Mouse (Mus musculus) cerebellum, postnatal 25 days (tissue): ENCODE measurements around the gene Apoa1.
A peak's percentile ranks its signal among the peaks of the same experiment; 100 is the strongest.

Experiments used
- DNase-seq, 2 experiments: peaks; one replicate each; pipeline ENCODE4 v3.0.0; 2021; ENCODE audit warnings: mixed read lengths in 2 of 2

The Apoa1 gene

GRCm38 (mm10) chr9:46216744-46217470, 11.5 kb upstream of the Apoa1 start:
- no peak for DNase-seq

- no peak for DNase-seq
These were observed 10.2 kb upstream of the Apoa1 start for GRCm38 (mm10) chr9:46218176-46218575.

GRCm38 (mm10) chr9:46223090-46223489, 5.3 kb upstream of the Apoa1 start:
- DNase-seq: no peak

GRCm38 (mm10) chr9:46224101-46224500, 4.3 kb upstream of the Apoa1 start:
- no peak for DNase-seq

GRCm38 (mm10) chr9:46224945-46225660, 3.3 kb upstream of the Apoa1 start:
- no peak for DNase-seq

GRCm38 (mm10) chr9:46227064-46227614, 1.2 kb upstream of the Apoa1 start:
- no peak for DNase-seq

- peak; percentile 91 to 92 for DNase-seq
These were observed 1.4 kb downstream of the Apoa1 start for GRCm38 (mm10) chr9:46229573-46230449.

GRCm38 (mm10) chr9:46230450-46230975, 2.1 kb downstream of the Apoa1 start:
- DNase-seq: no peak

- peak; percentile 42 to 50 for DNase-seq
These were observed 6.8 kb downstream of the Apoa1 start for GRCm38 (mm10) chr9:46235196-46235595.

GRCm38 (mm10) chr9:46235596-46235648, 7.0 kb downstream of the Apoa1 start, which contains the start of gene Apoc3:
Apoc3 (minus strand) TSS chr9:46235636.
- no peak for DNase-seq

GRCm38 (mm10) chr9:46235649-46236048, 7.3 kb downstream of the Apoa1 start:
- DNase-seq: no peak

- no peak for DNase-seq
These were observed 10.5 kb downstream of the Apoa1 start for GRCm38 (mm10) chr9:46238850-46239249.

GRCm38 (mm10) chr9:46240526-46241153, 12.3 kb downstream of the Apoa1 start, which contains the start of gene Apoa4:
Apoa4 (plus strand) TSS chr9:46240696.
- DNase-seq: no peak

GRCm38 (mm10) chr9:46241818-46242217, 13.4 kb downstream of the Apoa1 start:
- DNase-seq: no peak

- DNase-seq: no peak
These were observed 14.7 kb downstream of the Apoa1 start for GRCm38 (mm10) chr9:46243122-46243521.

GRCm38 (mm10) chr9:46243584-46243983, 15.2 kb downstream of the Apoa1 start:
- DNase-seq: no peak

- peak; percentile 69 to 82 for DNase-seq
These were observed 18.5 kb downstream of the Apoa1 start for GRCm38 (mm10) chr9:46246752-46247324.

GRCm38 (mm10) chr9:46256177-46256576, 27.8 kb downstream of the Apoa1 start:
- no peak for DNase-seq

- DNase-seq: no peak
These were observed 28.4 kb downstream of the Apoa1 start for GRCm38 (mm10) chr9:46256658-46257385.

GRCm38 (mm10) chr9:46257546-46257945, 29.2 kb downstream of the Apoa1 start:
- DNase-seq: no peak

GRCm38 (mm10) chr9:46259111-46259510, 30.7 kb downstream of the Apoa1 start:
- no peak for DNase-seq

GRCm38 (mm10) chr9:46261131-46261530, 32.8 kb downstream of the Apoa1 start:
- no peak for DNase-seq
